Mouse (Mus musculus): Measurements from ENCODE around the gene Gm29735.

DNA sequence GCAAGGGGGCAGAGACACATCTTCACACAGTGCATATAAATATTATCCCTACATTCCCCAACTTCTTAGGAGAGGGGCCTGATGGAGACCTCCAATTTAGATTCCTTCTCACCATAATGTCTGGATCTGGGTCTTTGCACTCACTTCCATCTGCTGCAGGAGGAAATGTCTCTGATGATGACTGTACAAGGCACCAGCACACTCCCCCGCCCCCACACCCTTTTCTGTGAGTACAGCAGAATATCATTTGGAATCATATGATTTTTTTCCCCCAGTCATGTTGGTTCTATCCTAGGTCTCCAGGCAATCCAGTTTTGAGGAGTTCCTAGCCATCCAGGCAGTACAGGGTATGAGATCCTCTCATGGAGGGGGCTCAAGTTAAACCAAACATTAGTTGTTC is 21.8 kb upstream of the Gm29735 start:
- TF ChIP-seq CTCF (IDR thresholded peaks at IDR 0.05; ENCODE audit: low read depth) (no peak), EP300 (IDR thresholded peaks at IDR 0.05; ENCODE audit: low read depth) (no peak)

Measured in liver, embryonic 14.5 days (tissue).